Mouse (Mus musculus): ENCODE data around the gene Stk4.

GRCm38 (mm10) chr2:164199626-164200327 is 129.7 kb downstream of the Stk4 start, which contains the start of gene Wfdc15a:
- TF ChIP-seq HCFC1 (IDR thresholded peaks at IDR 0.05; ENCODE audit: borderline replicate concordance, insufficient read depth, low read length) = no peak
- TF ChIP-seq ZNF384 (IDR thresholded peaks at IDR 0.05; ENCODE audit: low read depth, low read length) = no peak
- no peak for TF ChIP-seq CHD2 (IDR thresholded peaks at IDR 0.05; ENCODE audit: low read depth, low read length)

Data from ES-E14 (cell line).